Mouse (Mus musculus): ENCODE data around the gene D10Jhu81e. TPM values are rescaled to one million over a fixed set of nuclear protein-coding genes. Genes with fewer than 3 reads are reported as not detected.

D10Jhu81e gene
- polyA plus RNA-seq, 1 experiment from 2014 or later, result 88.8 TPM

- POLR2A ChIA-PET, result interaction anchor here (0.9 to 1.2 kb wide), 3 partner anchors 10 to 59 kb away, joined by 3 read pairs; partner anchors contain the start of gene Trappc10
- ATAC-seq (peak; percentile 87), DNase-seq (ENCODE audit: low read depth, low spot score) (peak; percentile 30)
- in situ Hi-C loops (cut with MboI; ENCODE audit: low pct_unique_long_range_greater_than_20kb), result loop anchor here (10.0 kb wide), 1 partner anchor 210 kb away; no protein-coding TSS in a partner anchor
- H3K27me3 ChIP-seq, result no peaks in the 10 kb centered on the region
- TF ChIP-seq CTCF (IDR thresholded peaks at IDR 0.05), result no peak
- CTCF ChIA-PET, result interaction anchor here (0.9 to 1.7 kb wide), 5 partner anchors 11 to 29 kb away, joined by 3 to 5 read pairs (median 4); no protein-coding TSS in a partner anchor
Measured at GRCm38 (mm10) chr10:78184531-78185380, 15.2 kb upstream of the D10Jhu81e start, which contains the start of gene Pwp2. Gene Pwp2, minus strand, starts transcription at chr10:78185149.

GRCm38 (mm10) chr10:78183577-78183976, 14.0 kb upstream of the D10Jhu81e start:
- H3K27me3 ChIP-seq, result no peaks in the 10 kb centered on the region
- CTCF ChIA-PET, result no interaction called here
- ATAC-seq, result no peak
- POLR2A ChIA-PET, result no interaction called here
- DNase-seq (ENCODE audit: low read depth, low spot score), result no peak
- in situ Hi-C loops (cut with MboI; ENCODE audit: low pct_unique_long_range_greater_than_20kb), result loop anchor here (10.0 kb wide), 1 partner anchor 211 kb away; no protein-coding TSS in a partner anchor
- no peak for TF ChIP-seq CTCF (IDR thresholded peaks at IDR 0.05)

DNA sequence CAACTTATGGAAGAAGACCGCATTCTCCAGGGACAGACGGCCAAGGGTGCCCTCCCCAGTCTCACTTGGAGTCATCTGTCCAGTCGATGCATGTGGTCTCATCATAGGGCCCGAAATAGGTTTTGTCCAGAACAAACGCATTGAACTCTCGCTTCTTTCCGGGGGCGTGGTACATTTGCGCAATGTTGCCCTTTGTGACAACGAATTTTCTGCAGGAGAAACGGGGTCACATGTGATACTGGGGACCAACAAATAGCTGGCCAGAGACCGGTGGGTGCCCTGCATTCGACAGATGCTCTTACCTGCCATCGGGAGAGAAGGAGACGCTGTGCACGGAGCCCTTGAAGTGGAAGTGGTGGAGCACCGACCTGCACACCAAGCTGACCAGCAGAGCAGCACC, 12.7 kb upstream of the D10Jhu81e start:
- H3K27me3 ChIP-seq, result no peaks in the 10 kb centered on the region
- no peak for TF ChIP-seq CTCF (IDR thresholded peaks at IDR 0.05)
- CTCF ChIA-PET, result no interaction called here
- ATAC-seq, result no peak
- POLR2A ChIA-PET, result no interaction called here
- no peak for DNase-seq (ENCODE audit: low read depth, low spot score)
- in situ Hi-C loops (cut with MboI; ENCODE audit: low pct_unique_long_range_greater_than_20kb), result loop anchor here (10.0 kb wide), 1 partner anchor 212 kb away; no protein-coding TSS in a partner anchor

DNA sequence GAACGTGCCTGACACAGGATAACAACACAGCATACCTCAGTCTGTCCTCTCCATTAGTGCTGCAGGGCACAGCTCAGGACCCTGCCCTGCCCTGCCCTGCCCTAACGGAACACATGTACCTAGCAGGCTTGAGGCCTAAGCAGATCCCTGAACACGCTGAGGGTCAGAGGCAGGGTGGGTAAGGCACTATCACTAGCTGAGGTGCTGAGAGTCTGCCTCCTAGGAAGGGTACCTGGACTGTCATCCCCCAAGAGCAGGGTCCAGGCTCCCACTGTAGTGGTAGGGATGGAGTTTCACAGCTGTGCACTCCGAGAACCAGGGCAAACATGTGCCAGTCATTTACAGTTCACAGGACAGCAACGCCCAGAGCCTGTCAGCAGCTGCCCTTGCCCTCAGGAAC, 4.9 kb upstream of the D10Jhu81e start:
- DNase-seq (ENCODE audit: low read depth, low spot score), result no peak
- CTCF ChIA-PET, result no interaction called here
- in situ Hi-C loops (cut with MboI; ENCODE audit: low pct_unique_long_range_greater_than_20kb), result no loop called here
- no peak for TF ChIP-seq CTCF (IDR thresholded peaks at IDR 0.05)
- H3K27me3 ChIP-seq, result no peaks in the 10 kb centered on the region
- no peak for ATAC-seq
- POLR2A ChIA-PET, result no interaction called here

DNA sequence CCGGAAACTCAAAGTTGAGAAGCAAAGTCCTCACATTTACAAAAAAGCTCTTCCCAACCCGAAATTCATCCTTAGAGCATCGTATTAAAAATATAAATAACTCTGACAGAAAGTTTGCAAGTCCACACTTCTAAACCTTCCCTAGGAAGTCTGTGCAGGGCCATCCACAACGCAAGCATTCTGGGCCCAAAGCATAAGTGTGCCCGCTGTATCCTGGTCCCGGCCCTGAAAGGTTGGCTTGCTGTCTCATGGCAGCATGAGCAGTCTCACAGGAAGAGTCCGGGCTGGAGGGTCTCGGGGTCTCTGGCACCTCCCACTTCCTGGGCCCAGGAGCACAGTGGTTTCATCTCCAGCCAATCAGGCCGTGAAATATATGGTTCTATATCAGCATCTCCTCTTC, 2.0 kb upstream of the D10Jhu81e start:
- ChIA-PET POLR2A (no interaction called here), CTCF (interaction anchor here (1.1 kb wide), 1 partner anchor 13 kb away, joined by 4 read pairs; no protein-coding TSS in a partner anchor)
- H3K27me3 ChIP-seq, result no peaks in the 10 kb centered on the region
- no peak for TF ChIP-seq CTCF (IDR thresholded peaks at IDR 0.05)
- no peak for DNase-seq (ENCODE audit: low read depth, low spot score)
- in situ Hi-C loops (cut with MboI; ENCODE audit: low pct_unique_long_range_greater_than_20kb), result no loop called here
- no peak for ATAC-seq

DNA sequence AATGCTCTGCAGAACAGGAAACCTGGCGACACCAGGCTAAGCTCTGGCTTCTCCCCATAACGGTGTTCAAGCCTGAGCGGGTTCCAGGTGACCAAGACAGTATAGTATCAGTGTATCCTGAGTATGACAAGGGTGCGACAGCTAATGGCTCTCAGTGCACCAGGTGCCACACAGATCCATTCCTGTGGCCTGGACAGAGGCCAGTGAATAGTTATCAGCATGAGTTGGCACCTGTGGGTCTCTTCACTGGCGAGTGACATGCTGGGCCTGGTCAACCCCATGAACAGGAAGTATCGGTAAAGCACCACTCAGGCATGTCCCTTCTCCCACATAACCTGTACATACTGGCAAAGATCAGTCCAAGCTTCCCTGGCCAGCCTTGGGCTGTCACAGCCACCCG, 1.5 kb upstream of the D10Jhu81e start:
- no peak for ATAC-seq
- H3K27me3 ChIP-seq, result no peaks in the 10 kb centered on the region
- ChIA-PET POLR2A (interaction anchor here (0.8 to 0.9 kb wide), 2 partner anchors 13 to 152 kb away, joined by 3 to 4 read pairs; no protein-coding TSS in a partner anchor), CTCF (interaction anchor here (1.1 kb wide), 1 partner anchor 13 kb away, joined by 4 read pairs; no protein-coding TSS in a partner anchor)
- in situ Hi-C loops (cut with MboI; ENCODE audit: low pct_unique_long_range_greater_than_20kb), result no loop called here
- no peak for TF ChIP-seq CTCF (IDR thresholded peaks at IDR 0.05)
- no peak for DNase-seq (ENCODE audit: low read depth, low spot score)

DNA sequence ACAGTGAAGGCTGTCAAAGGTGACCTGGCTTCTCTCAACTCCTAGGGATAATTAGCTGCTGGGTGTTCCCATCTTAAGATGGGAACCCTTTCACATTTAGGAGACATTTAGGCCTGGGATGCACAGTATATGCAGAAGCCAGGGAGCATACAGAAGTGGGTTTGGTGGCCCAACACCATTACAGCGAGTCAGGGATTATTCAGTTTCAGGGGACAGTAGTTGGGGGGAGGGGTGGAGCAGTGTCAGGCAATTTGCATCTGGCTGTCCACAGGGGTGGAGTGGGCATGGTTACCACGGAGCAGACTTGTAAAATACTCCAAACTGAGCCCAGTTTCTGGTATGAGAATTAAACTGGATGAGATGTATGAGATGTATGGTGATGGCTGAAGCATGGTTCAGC, 863 bp upstream of the D10Jhu81e start:
- POLR2A ChIA-PET, result interaction anchor here (0.8 to 0.9 kb wide), 2 partner anchors 14 to 151 kb away, joined by 3 to 4 read pairs; no protein-coding TSS in a partner anchor
- H3K27me3 ChIP-seq, result no peaks in the 10 kb centered on the region
- no peak for TF ChIP-seq CTCF (IDR thresholded peaks at IDR 0.05)
- CTCF ChIA-PET, result interaction anchor here (1.1 kb wide), 2 partner anchors 10 to 14 kb away, joined by 3 to 4 read pairs; no protein-coding TSS in a partner anchor
- in situ Hi-C loops (cut with MboI; ENCODE audit: low pct_unique_long_range_greater_than_20kb), result no loop called here
- no peak for ATAC-seq
- no peak for DNase-seq (ENCODE audit: low read depth, low spot score)

GRCm38 (mm10) chr10:78168792-78169191, 790 bp downstream of the D10Jhu81e start:
- ATAC-seq (no peak), DNase-seq (ENCODE audit: low read depth, low spot score) (no peak)
- POLR2A ChIA-PET, result no interaction called here
- in situ Hi-C loops (cut with MboI; ENCODE audit: low pct_unique_long_range_greater_than_20kb), result no loop called here
- H3K27me3 ChIP-seq, result no peaks in the 10 kb centered on the region
- CTCF ChIA-PET, result no interaction called here
- no peak for TF ChIP-seq CTCF (IDR thresholded peaks at IDR 0.05)

DNA sequence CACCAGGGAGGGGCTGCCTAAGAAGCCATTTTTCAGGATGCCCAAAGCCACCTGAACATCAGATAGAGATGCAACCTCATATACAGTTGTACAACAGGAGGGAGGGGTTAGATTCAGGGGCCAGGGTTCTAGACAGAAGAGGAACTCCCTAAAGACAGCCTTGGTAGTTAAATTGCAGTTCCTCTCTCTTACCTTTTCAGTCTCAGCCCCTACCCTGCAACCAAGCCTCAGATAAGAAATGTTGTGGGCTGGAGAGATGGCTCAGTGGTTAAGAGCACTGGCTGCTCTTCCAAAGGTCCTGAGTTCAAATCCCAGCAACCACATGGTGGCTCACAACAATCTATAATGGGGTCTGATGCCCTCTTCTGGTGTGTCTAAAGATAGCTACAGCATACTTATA, 1.8 kb downstream of the D10Jhu81e start:
- H3K27me3 ChIP-seq, result no peaks in the 10 kb centered on the region
- in situ Hi-C loops (cut with MboI; ENCODE audit: low pct_unique_long_range_greater_than_20kb), result no loop called here
- ATAC-seq (no peak), DNase-seq (ENCODE audit: low read depth, low spot score) (no peak)
- no peak for TF ChIP-seq CTCF (IDR thresholded peaks at IDR 0.05)
- ChIA-PET POLR2A (no interaction called here), CTCF (no interaction called here)

DNA sequence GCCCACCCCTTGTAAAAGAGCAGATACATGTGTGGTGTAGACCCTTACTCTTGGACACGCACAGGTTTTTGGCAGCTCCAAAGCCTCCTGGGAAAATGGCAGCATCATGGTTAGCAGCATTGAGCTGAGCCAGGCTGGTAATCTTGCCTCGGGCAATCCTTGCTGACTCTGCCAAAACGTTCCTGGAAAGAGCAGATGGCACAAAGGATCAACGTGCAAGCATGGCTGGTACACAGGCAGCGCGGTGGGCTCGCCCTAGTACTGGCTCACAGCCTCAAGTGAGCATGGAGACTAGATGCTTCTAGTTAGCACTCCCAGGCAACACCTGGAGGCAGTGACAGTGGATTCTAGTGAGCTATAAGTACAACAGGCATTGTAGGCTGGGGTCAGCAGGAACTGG, 2.2 kb downstream of the D10Jhu81e start:
- ChIA-PET POLR2A (no interaction called here), CTCF (no interaction called here)
- no peaks in the 10 kb centered on the region for H3K27me3 ChIP-seq
- ATAC-seq, result no peak
- in situ Hi-C loops (cut with MboI; ENCODE audit: low pct_unique_long_range_greater_than_20kb), result no loop called here
- TF ChIP-seq CTCF (IDR thresholded peaks at IDR 0.05), result no peak
- no peak for DNase-seq (ENCODE audit: low read depth, low spot score)

Data from Patski (cell line).